Mouse (Mus musculus) heart, embryonic 16.5 days (tissue): ENCODE measurements around the gene Agtpbp1. TPM values are rescaled to one million over a fixed set of nuclear protein-coding genes. Genes with fewer than 3 reads are reported as not detected.
A peak's percentile ranks its signal among the peaks of the same experiment; 100 is the strongest.

Experiments used
- ATAC-seq: fragments of 200-750 bp; cut with Nextera tagmentation; replicated peaks from 2 replicates; pipeline ENCODE4 v1.8.0; 2017; ENCODE audit warnings: moderate number of reproducible peaks; ENCODE audit not compliant: insufficient read depth, low FRiP score; ENCODE audit errors: extremely low read depth
- H3K27ac ChIP-seq: fragments of 300-500 bp; sonication (generic); 2 replicates; pipeline ENCODE4 v1.5.1; 2014; ENCODE audit warnings: mild to moderate bottlenecking, low read length, control low read depth, moderate library complexity
- H3K27me3 ChIP-seq: fragments of 300-500 bp; sonication (generic); 2 replicates; pipeline ENCODE4 v1.6.1; 2014; ENCODE audit warnings: low read length, mixed read lengths; ENCODE audit not compliant: control insufficient read depth, insufficient read depth
- H3K36me3 ChIP-seq: fragments of 300-500 bp; sonication (generic); 2 replicates; pipeline ENCODE4 v1.6.1; 2014; ENCODE audit not compliant: control insufficient read depth, insufficient read depth
- H3K4me1 ChIP-seq: fragments of 300-500 bp; sonication (generic); 2 replicates; pipeline ENCODE4 v1.6.1; 2014; ENCODE audit warnings: low read length, mixed read lengths; ENCODE audit not compliant: control insufficient read depth, insufficient read depth
- H3K4me2 ChIP-seq: fragments of 300-500 bp; sonication (generic); 2 replicates; pipeline ENCODE4 v1.6.1; 2014; ENCODE audit warnings: low read depth, mild to moderate bottlenecking, control low read depth, low read length
- H3K4me3 ChIP-seq: fragments of 300-500 bp; sonication (generic); 2 replicates; pipeline ENCODE4 v1.5.1; 2014; ENCODE audit warnings: mild to moderate bottlenecking, control low read depth, low read length
- H3K9ac ChIP-seq: fragments of 300-500 bp; sonication (generic); 2 replicates; pipeline ENCODE4 v1.6.1; 2014; ENCODE audit warnings: low read length, control low read depth
- H3K9me3 ChIP-seq: fragments of 300-500 bp; sonication (generic); replicated peaks from 2 replicates; pipeline ENCODE4 v1.6.1; 2016; ENCODE audit warnings: low read length; ENCODE audit not compliant: control insufficient read depth
- WGBS: fragments of 180-500 bp; shearing (Covaris S2); extraction: QIAGEN DNeasy Blood & Tissue Kit; methylation state at CpG from one replicate; pipeline ENCODE4 v1.1.7; 2014; 5-methylcytosine and 5-hydroxymethylcytosine counted together
- polyA plus RNA-seq: library from polyadenylated mRNA; unstranded; fragments of >200 nt; fragmentation: Nextera tagmentation; extraction: Ambion mirVana; gene quantifications from 2 replicates; pipeline ENCODE4 v1.2.1, GENCODE M21; 2015

Agtpbp1 gene
- 12.1 and 12.5 TPM in 2 replicates for polyA plus RNA-seq

DNA sequence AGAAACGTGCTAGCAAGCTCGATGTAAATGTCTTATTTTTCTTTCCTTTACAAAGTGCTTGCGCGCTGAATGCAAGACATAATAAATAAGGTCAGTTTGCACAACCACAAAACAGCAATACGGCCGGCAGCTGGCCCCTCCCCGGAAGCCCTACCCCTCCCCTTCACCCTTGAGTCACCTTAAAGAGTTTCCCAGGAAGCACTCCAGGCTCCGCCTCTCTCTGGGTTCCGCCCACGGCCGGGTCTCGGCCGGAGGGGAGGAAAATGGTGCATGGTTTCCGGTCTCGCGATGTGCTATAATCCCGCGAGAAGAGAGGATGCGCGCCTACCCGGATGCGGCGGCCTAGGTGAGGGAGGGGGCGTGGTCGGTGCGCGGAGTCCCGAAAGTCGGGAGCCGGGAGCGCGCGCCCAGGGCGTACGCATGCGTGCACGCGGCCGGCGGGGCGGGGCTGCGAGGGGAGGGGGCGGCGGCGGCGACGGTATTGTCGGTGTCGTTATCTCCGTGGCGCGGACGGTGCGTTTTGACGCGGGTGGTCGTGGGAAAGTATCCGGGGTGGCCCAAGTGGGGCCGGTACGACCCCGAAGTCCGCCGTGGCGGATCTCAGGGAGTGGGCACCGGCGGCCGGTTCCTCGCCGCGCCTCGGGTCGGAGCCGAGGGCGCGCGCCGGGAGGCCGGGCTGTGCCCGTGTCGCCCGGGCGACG, at the start of gene Agtpbp1, which contains the start of gene Naa35:
TSS of gene Agtpbp1 (minus strand) at position 281 of the 701 bp plus-strand sequence.
TSS of gene Naa35 (plus strand) at position 313 of the 701 bp plus-strand sequence.
- H3K4me1 ChIP-seq: peaks cover 21% of the 10 kb centered on the region
- peak; percentile 98 for ATAC-seq
- H3K4me2 ChIP-seq: peak within 1 kb of the TSS; percentile 96
- peaks cover 12% of the 10 kb centered on the region for H3K36me3 ChIP-seq
- H3K27ac ChIP-seq: peak within 1 kb of the TSS; percentile 87
- peak within 1 kb of the TSS; percentile 85 for H3K4me3 ChIP-seq
- H3K9ac ChIP-seq: peak within 1 kb of the TSS; percentile 87
- H3K9me3 ChIP-seq: no peaks in the 10 kb centered on the region
- WGBS: under 1% methylated on average over 67 of the region's 83 CpGs
- H3K27me3 ChIP-seq: no peaks in the 10 kb centered on the region

- no peak overlapping the region for H3K27ac ChIP-seq
Observed at GRCm38 (mm10) chr13:59634637-59635036, 49.6 kb upstream of the Agtpbp1 start.

GRCm38 (mm10) chr13:59626739-59627138, 41.7 kb upstream of the Agtpbp1 start:
- H3K27me3 ChIP-seq: no peaks in the 10 kb centered on the region
- 79% methylated on average over 7 of the region's 7 CpGs for WGBS
- H3K36me3 ChIP-seq: peaks cover 53% of the 10 kb centered on the region
- no peak overlapping the region for H3K9ac ChIP-seq
- H3K4me3 ChIP-seq: no peak overlapping the region
- H3K9me3 ChIP-seq: no peaks in the 10 kb centered on the region
- no peak for ATAC-seq
- peaks cover 18% of the 10 kb centered on the region for H3K4me1 ChIP-seq
- H3K4me2 ChIP-seq: no peak overlapping the region
- 0 out of 2 replicates have a peak overlapping the region, but pooled peaks have one; percentile 21 for H3K27ac ChIP-seq

More at GRCm38 (mm10) chr13:59634637-59635036, 49.6 kb upstream of the Agtpbp1 start:
- Histone ChIP-seq H3K9me3 (no peaks in the 10 kb centered on the region), H3K36me3 (peaks cover 61% of the 10 kb centered on the region), H3K4me2 (no peak overlapping the region), H3K27me3 (no peaks in the 10 kb centered on the region), H3K4me1 (peaks cover 8% of the 10 kb centered on the region), H3K9ac (no peak overlapping the region), H3K4me3 (no peak overlapping the region)
- WGBS: 83% methylated on average over 5 of the region's 5 CpGs
- no peak for ATAC-seq

DNA sequence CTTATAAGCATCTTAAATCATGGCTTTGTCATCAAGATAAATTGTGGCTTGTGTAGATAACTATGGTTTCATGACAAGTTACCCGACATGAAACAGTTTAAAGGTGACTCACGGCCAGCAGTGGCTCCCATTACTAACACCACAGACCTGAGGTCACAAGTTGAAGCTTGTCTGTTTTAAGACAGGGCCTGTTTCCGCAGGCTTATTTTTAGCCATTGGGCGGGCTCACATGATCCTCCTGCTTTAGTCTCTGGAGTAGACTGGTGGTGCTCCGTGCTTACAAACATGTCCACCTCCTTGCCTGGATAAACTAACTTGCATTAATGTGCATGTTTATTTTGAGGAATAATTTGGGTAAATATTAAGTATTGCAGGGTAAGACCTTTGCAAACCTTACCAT, 39.9 kb upstream of the Agtpbp1 start:
- H3K27me3 ChIP-seq: no peaks in the 10 kb centered on the region
- H3K9me3 ChIP-seq: no peaks in the 10 kb centered on the region
- peak; percentile 95 for ATAC-seq
- H3K4me1 ChIP-seq: peaks cover 18% of the 10 kb centered on the region
- H3K4me2 ChIP-seq: peak overlapping the region; percentile 24
- H3K4me3 ChIP-seq: no peak overlapping the region
- WGBS: 36% methylated on average over 5 of the region's 5 CpGs
- H3K36me3 ChIP-seq: peaks cover 48% of the 10 kb centered on the region
- peak overlapping the region; percentile 90 for H3K27ac ChIP-seq
- no peak overlapping the region; the same call in 1 of the 2 replicates for H3K9ac ChIP-seq

DNA sequence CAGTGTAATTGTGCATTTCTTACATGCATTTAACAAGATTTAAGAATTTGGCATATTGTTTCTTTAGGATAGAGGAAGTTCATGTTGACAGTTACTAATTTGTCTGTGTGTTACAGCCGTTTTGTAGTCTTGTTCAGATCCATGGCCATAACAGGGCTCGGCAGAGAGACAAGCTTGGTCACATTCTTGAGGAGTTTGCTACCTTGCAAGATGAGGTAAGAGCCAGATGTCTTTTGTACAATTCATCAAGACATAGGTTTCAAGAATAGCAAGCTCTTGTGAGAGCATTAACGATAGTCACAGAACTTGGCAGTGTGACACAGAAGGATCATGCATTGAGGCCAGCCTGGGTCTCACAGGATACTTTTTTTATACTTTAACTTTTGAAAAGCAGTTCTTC, 39.4 kb upstream of the Agtpbp1 start:
- no peak; the same call in 1 of the 2 replicates for ATAC-seq
- H3K4me2 ChIP-seq: peak overlapping the region; percentile 6; the same call in 1 of the 2 replicates
- H3K27me3 ChIP-seq: no peaks in the 10 kb centered on the region
- H3K4me1 ChIP-seq: peaks cover 18% of the 10 kb centered on the region
- H3K27ac ChIP-seq: peak overlapping the region; percentile 90
- peaks cover 48% of the 10 kb centered on the region for H3K36me3 ChIP-seq
- no peak overlapping the region for H3K4me3 ChIP-seq
- 34% methylated on average over 3 of the region's 3 CpGs for WGBS
- no peaks in the 10 kb centered on the region for H3K9me3 ChIP-seq
- H3K9ac ChIP-seq: peak overlapping the region; percentile 25; the same call in 1 of the 2 replicates

- no peaks in the 10 kb centered on the region for H3K27me3 ChIP-seq
- no peak overlapping the region for H3K4me2 ChIP-seq
- H3K4me1 ChIP-seq: peaks cover 18% of the 10 kb centered on the region
- H3K36me3 ChIP-seq: peaks cover 46% of the 10 kb centered on the region
- ATAC-seq: no peak
- no peak overlapping the region; the same call in 1 of the 2 replicates for H3K27ac ChIP-seq
- H3K9me3 ChIP-seq: no peaks in the 10 kb centered on the region
- H3K4me3 ChIP-seq: no peak overlapping the region
- H3K9ac ChIP-seq: no peak overlapping the region
- WGBS: 91% methylated on average over 7 of the region's 7 CpGs
Observed at GRCm38 (mm10) chr13:59621643-59622489, 36.8 kb upstream of the Agtpbp1 start.

DNA sequence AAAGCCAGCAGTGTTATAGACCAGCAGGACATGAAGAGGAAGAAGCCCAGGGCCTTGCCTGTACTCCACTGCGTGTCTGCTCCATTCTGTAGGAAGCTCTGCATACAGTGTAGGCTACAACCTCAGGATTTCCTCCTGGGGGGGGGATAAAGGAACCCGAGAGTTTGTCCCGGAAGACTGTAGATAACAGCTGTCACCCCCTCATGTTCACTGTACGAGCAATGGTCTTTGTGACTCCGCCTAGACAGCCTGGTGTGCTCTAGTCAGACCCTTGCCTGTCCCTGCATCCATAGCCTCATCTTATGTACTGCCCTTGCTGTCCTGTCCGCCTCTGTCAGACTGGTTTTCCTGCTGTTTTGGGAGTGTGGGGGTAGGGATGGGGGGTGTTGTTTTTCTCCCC, 33.4 kb upstream of the Agtpbp1 start:
- H3K9ac ChIP-seq: no peak overlapping the region
- 58% methylated on average over 6 of the region's 6 CpGs for WGBS
- no peaks in the 10 kb centered on the region for H3K4me1 ChIP-seq
- H3K27ac ChIP-seq: no peak overlapping the region
- peaks cover 53% of the 10 kb centered on the region for H3K36me3 ChIP-seq
- no peak; the same call in 1 of the 2 replicates for ATAC-seq
- no peak overlapping the region for H3K4me3 ChIP-seq
- no peaks in the 10 kb centered on the region for H3K27me3 ChIP-seq
- no peak overlapping the region for H3K4me2 ChIP-seq
- no peaks in the 10 kb centered on the region for H3K9me3 ChIP-seq

- H3K4me2 ChIP-seq: no peak overlapping the region
- ATAC-seq: no peak
- no peaks in the 10 kb centered on the region for H3K27me3 ChIP-seq
- 73% methylated on average over 4 of the region's 4 CpGs for WGBS
- no peaks in the 10 kb centered on the region for H3K9me3 ChIP-seq
- H3K4me1 ChIP-seq: peaks cover 3% of the 10 kb centered on the region; the same call in 1 of the 2 replicates
- no peak overlapping the region for H3K9ac ChIP-seq
- no peak overlapping the region for H3K4me3 ChIP-seq
- H3K36me3 ChIP-seq: peaks cover 44% of the 10 kb centered on the region
- H3K27ac ChIP-seq: no peak overlapping the region
Observed at GRCm38 (mm10) chr13:59615554-59615953, 30.5 kb upstream of the Agtpbp1 start.
